26 mouse cellular contexts compared by ENCODE assay signal in the genomic region with DNA sequence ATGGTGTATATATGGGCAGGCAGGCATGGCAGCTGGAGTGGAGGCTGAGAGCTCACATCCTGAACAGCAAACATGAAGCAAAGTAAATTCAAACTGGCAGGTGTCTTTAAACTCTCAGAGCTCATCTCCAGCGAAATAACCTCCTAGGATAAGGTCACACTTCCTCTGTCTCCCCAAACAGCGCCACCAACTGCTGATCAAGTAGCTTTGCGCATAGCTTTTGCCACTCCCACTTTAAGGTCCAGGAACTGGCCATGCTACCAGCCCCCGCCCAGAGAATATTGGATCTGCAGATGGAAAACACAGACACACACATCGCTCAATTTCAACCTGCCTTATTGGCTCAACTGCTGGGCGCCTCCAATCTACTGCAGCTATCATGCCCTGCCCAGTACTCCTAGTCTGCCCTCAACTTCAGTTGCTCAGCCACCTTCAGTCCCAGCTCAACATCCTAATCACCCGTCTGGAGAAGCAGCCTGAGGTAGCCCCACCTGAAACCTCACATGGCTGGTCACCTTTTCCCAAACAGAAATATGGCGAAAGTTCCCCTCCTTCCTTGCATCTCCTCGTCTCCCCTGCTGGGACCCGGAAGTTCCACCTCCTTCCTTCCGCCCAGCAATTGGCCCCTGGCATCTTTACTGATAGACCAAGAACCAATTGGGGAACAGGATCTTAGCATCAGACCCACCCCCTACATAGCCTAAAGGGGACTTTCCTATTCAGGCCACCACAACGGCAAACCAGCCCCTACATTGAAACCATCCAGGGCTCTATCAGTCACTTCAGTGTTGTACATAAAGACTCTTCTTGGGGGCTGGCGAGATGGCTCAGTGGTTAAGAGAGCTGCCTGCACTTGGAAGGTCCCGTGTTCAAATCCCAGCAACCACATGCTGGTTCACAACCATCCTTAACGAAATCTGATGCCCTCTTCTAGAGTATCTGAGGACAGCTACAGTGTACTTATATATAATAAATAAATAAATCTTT.
A peak's percentile ranks its signal among the peaks of the same experiment; 100 is the strongest.
DNase-seq lines count a peak whose midpoint lies in the region; ATAC-seq and TF ChIP-seq lines count a peak whose summit lies in the region.
"Had no signal": no experiment of that assay in that cellular context is flagged by ENCODE, and none has a peak within 500 bp of the region (broad histone marks: within the 10 kb centered on the region; RNA-seq: fewer than 3 reads in every experiment).

No protein-coding gene starts in this region.

- no peaks in the 10 kb centered on the region for H3K27me3 ChIP-seq in lung, postnatal 0 days (replicated peaks; ENCODE audit: insufficient read depth, low read length)
- H3K27me3 ChIP-seq in ES-Bruce4 (ENCODE audit: control insufficient read depth, insufficient read depth, low read length, poor library complexity, severe bottlenecking), result no peaks in the 10 kb centered on the region
- H3K27me3 ChIP-seq: embryonic facial prominence, embryonic 12.5 days; intestine, embryonic 15.5 days; limb, embryonic 15.5 days; megakaryocyte, embryonic 14.5 days; midbrain, embryonic 13.5 days had no signal

- no peaks in the 10 kb centered on the region for H3K9me3 ChIP-seq in lung, postnatal 0 days (ENCODE audit: low read length)
- no peaks in the 10 kb centered on the region for H3K9me3 ChIP-seq in ES-Bruce4 (replicated peaks; ENCODE audit: control insufficient read depth, insufficient read depth, low read length, poor library complexity, severe bottlenecking)
- H3K9me3 ChIP-seq: embryonic facial prominence, embryonic 12.5 days; hindbrain, embryonic 10.5 days; intestine, embryonic 15.5 days; limb, embryonic 15.5 days; midbrain, embryonic 13.5 days had no signal

- H3K4me1 ChIP-seq in lung, postnatal 0 days (ENCODE audit: insufficient read depth, low read depth, low read length), result no peaks in the 10 kb centered on the region
- no peaks in the 10 kb centered on the region for H3K4me1 ChIP-seq in ES-Bruce4 (ENCODE audit: control insufficient read depth, insufficient read depth, low read length)
- H3K4me1 ChIP-seq: embryonic facial prominence, embryonic 12.5 days; hindbrain, embryonic 10.5 days; intestine, embryonic 15.5 days; limb, embryonic 15.5 days; megakaryocyte, embryonic 14.5 days; midbrain, embryonic 13.5 days had no signal

- ATAC-seq in lung, postnatal 0 days, result no peak
- ATAC-seq: forebrain, postnatal 0 days; hindbrain, embryonic 16.5 days; intestine, embryonic 15.5 days; midbrain, embryonic 13.5 days had no signal

- no peak for TF ChIP-seq POLR2A in ES-Bruce4 (IDR thresholded peaks at IDR 0.05; ENCODE audit: insufficient read depth, low read length)

- no peak overlapping the region for H3K9ac ChIP-seq in lung, postnatal 0 days (replicated peaks; ENCODE audit: low read depth)
- H3K9ac ChIP-seq in ES-Bruce4 (ENCODE audit: low read depth, poor library complexity, severe bottlenecking), result 0 out of 2 replicates have a peak overlapping the region, but pooled peaks have one; percentile 9
- H3K9ac ChIP-seq: embryonic facial prominence, embryonic 12.5 days; forebrain, postnatal 0 days; intestine, embryonic 15.5 days; limb, embryonic 15.5 days; lung, embryonic 14.5 days; midbrain, embryonic 13.5 days had no signal

- no peak overlapping the region for H3K27ac ChIP-seq in lung, postnatal 0 days (ENCODE audit: low read length)
- H3K27ac ChIP-seq in ES-Bruce4 (ENCODE audit: insufficient read depth, low read length), result no peak overlapping the region
- H3K27ac ChIP-seq: embryonic facial prominence, embryonic 12.5 days; hindbrain, embryonic 10.5 days; intestine, embryonic 15.5 days; layer of hippocampus, adult 2 months; limb, embryonic 15.5 days; midbrain, embryonic 13.5 days had no signal

- H3K36me3 ChIP-seq in lung, postnatal 0 days (ENCODE audit: insufficient read depth, low read length), result no peaks in the 10 kb centered on the region
- H3K36me3 ChIP-seq in ES-Bruce4 (ENCODE audit: control insufficient read depth, insufficient read depth, low read length, poor library complexity, severe bottlenecking), result no peaks in the 10 kb centered on the region
- H3K36me3 ChIP-seq: embryonic facial prominence, embryonic 12.5 days; hindbrain, embryonic 10.5 days; intestine, embryonic 15.5 days; limb, embryonic 15.5 days; midbrain, embryonic 13.5 days had no signal

- no peak for DNase-seq in lung, postnatal 0 days (ENCODE audit: low spot score)
- no peak for DNase-seq in lung, adult 18-20 months
- peak; percentile 58 for DNase-seq in WW6 (ENCODE audit: low read depth, low spot score)
- no peak for DNase-seq in layer of hippocampus, postnatal 10 days (ENCODE audit: low spot score in 2 of 2)
- no peak for DNase-seq in adrenal gland, postnatal 10 days
- DNase-seq in urinary bladder, postnatal 14 days (ENCODE audit: low spot score), result no peak
- DNase-seq: cerebellum, adult 11-12 months; cerebellum, postnatal 14 days; forebrain, postnatal 0 days; gastrocnemius, postnatal 36 days; kidney, adult 8-10 months; kidney, postnatal 14 days; lung, embryonic 14.5 days; lung, postnatal 36 days; right cerebral cortex, postnatal 14 days; thymus, postnatal 25 days had no signal

- peak; percentile 26; the same call in 1 of the 2 replicates for TF ChIP-seq CTCF in lung, postnatal 0 days (IDR thresholded peaks at IDR 0.05)
- peak; percentile 47 for TF ChIP-seq CTCF in ES-Bruce4 (IDR thresholded peaks at IDR 0.05; ENCODE audit: low read depth, low read length)

- WGBS in lung, postnatal 0 days, result 81% methylated on average over 15 of the region's 15 CpGs

- TF ChIP-seq EP300 in lung, postnatal 0 days (IDR thresholded peaks at IDR 0.05), result no peak
- no peak for TF ChIP-seq EP300 in ES-Bruce4 (IDR thresholded peaks at IDR 0.05; ENCODE audit: insufficient read depth, low read depth, low read length)

- H3K4me2 ChIP-seq in lung, postnatal 0 days (replicated peaks; ENCODE audit: low read depth, low read length), result no peak overlapping the region
- H3K4me2 ChIP-seq: embryonic facial prominence, embryonic 12.5 days; heart, embryonic 11.5 days; intestine, embryonic 15.5 days; limb, embryonic 15.5 days; lung, embryonic 14.5 days; midbrain, embryonic 13.5 days had no signal

- H3K4me3 ChIP-seq in lung, postnatal 0 days (ENCODE audit: low read depth, low read length), result no peak overlapping the region
- peak overlapping the region; percentile 85 for H3K4me3 ChIP-seq in ES-Bruce4 (ENCODE audit: low read depth, low read length)
- H3K4me3 ChIP-seq: embryonic facial prominence, embryonic 12.5 days; hindbrain, embryonic 10.5 days; intestine, embryonic 15.5 days; layer of hippocampus, adult 2 months; limb, embryonic 15.5 days; megakaryocyte, embryonic 14.5 days; midbrain, embryonic 13.5 days had no signal
